Mouse (Mus musculus) ES-Bruce4 (cell line): ENCODE results near the gene Ctla4.

Experiments used
- EP300 ChIP-seq: IDR thresholded peaks from 2 replicates; pipeline ENCODE4 v1.6.1; 2011; ENCODE audit warnings: low read depth, low read length; ENCODE audit not compliant: insufficient read depth
- POLR2A ChIP-seq: IDR thresholded peaks from one replicate; pipeline ENCODE4 v1.8.1; 2011; ENCODE audit warnings: low read length; ENCODE audit not compliant: insufficient read depth

DNA sequence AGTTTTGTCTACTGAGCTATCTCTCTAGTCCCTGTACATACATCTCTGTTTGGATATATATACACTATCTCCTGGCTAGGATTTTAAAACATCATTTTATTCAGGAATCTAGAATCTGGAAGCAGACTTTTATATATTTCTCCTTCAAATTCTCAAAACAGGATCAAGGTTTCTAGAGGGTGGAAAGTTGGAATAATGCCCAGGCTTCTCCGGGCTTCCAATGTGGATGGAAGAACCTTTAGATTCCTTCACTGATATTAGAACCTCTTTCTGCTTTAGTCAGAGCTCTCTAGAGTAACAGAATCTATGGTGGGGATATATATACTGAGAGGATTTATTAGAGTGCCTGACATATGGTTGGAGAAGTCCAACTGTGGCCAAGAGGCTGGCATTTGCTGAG lies 2.2 kb upstream of the Ctla4 start:
- TF ChIP-seq EP300, result no peak
- TF ChIP-seq POLR2A, result no peak
